Mouse (Mus musculus): Measurements from ENCODE around the gene Cyp4f40.
"Not testable (repeated sequence)": the region's sequence is repeated elsewhere in the genome, so short reads cannot be mapped to it uniquely, and the experiment has no call there.

DNA sequence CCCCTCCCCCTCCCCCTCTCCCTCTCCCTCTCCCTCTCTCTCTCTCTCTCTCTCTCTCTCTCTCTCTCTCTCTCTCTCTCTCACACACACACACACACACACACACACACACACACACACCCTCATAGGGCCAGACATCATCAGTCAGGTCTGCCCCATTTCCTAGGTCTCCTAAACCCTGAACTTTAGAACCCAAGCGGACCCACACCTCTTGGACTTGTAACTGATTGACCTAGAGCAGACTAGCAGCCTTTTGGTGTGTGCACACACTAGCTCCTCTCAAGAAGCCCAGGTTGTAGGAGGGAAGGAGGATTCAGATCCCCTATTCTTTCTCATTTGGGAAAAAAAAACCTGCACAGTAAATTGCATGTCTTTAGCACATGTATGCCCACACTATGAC lies 63.5 kb downstream of the Cyp4f40 start:
- TF ChIP-seq POLR2A, CTCF (IDR thresholded peaks at IDR 0.05; ENCODE audit: insufficient read depth, low read depth, low read length): not testable (repeated sequence)
